Mouse (Mus musculus): Measurements from ENCODE around the gene E030025P04Rik. TPM values are rescaled to one million over a fixed set of nuclear protein-coding genes. Genes with fewer than 3 reads are reported as not detected.
A peak's percentile ranks its signal among the peaks of the same experiment; 100 is the strongest.

E030025P04Rik gene
- not detected in 2 replicates for polyA plus RNA-seq (2015; fragmentation: Nextera tagmentation; extraction: Ambion mirVana)

- Histone ChIP-seq H3K4me1 (replicated peaks) (no peaks in the 10 kb centered on the region), H3K27ac (no peak within 1 kb of the TSS), H3K36me3 (no peaks in the 10 kb centered on the region), H3K27me3 (no peaks in the 10 kb centered on the region), H3K9me3 (no peaks in the 10 kb centered on the region), H3K9ac (replicated peaks) (no peak within 1 kb of the TSS), H3K4me3 (replicated peaks) (no peak within 1 kb of the TSS), H3K4me2 (replicated peaks) (no peak within 1 kb of the TSS)
- 81% methylated on average over 4 of the region's 4 CpGs for WGBS
- no peak for ATAC-seq
Observed at GRCm38 (mm10) chr11:109144236-109144635, at the start of gene E030025P04Rik. E030025P04Rik (minus strand) TSS chr11:109144369.

DNA sequence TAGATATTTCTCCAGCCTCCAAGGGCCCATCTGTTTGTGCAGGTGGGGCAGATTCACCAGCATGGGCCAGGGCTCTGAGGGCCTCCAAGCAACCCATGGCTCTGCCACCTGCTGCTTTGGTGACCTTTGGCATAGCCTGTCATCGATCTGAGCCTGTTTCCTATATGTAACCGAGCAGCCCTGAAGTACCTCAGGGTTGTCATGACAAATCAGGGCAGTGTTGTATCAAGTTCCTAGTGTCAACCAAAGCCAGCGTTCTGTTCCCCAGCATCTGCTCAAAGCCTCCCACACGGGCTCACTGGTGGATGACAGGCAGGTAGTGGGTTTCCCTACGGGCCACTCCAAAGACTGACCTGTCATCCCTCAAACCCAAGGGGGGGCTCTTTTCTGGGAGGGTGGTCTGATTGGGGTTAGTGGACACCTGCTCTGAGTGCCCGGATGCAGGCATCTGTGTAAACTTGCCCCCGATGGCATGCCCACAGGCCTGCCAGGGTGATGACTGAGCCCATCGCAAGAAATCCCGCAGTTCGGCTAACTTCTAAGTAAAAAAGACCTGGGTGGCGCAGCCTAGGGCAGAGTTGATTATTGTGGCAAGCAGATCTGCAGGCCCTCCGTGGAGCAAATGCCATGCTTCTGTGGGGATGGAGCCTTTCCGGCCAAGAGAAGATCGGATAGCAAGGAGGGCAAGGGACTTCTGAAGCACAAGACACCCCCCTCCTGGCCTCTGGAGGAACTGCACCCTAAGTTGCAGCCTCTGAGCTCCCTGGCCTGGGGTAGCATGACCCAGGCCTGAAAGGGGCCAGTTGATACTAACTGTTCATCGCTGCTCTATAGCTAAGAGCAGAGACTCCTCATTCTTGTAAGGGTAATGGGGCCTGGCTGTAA, 48.7 kb upstream of the E030025P04Rik start:
- Histone ChIP-seq H3K9me3 (no peaks in the 10 kb centered on the region), H3K27me3 (no peaks in the 10 kb centered on the region), H3K4me2 (replicated peaks) (no peak overlapping the region), H3K36me3 (no peaks in the 10 kb centered on the region), H3K27ac (no peak overlapping the region), H3K4me1 (replicated peaks) (no peaks in the 10 kb centered on the region; the same call in 1 of the 2 replicates), H3K9ac (replicated peaks) (no peak overlapping the region), H3K4me3 (replicated peaks) (no peak overlapping the region)
- ATAC-seq: peak; percentile 77
- 43% methylated on average over 15 of the region's 15 CpGs for WGBS

- Histone ChIP-seq H3K36me3 (no peaks in the 10 kb centered on the region), H3K4me2 (replicated peaks) (no peak overlapping the region), H3K4me3 (replicated peaks) (no peak overlapping the region), H3K4me1 (replicated peaks) (no peaks in the 10 kb centered on the region; the same call in 1 of the 2 replicates), H3K27me3 (no peaks in the 10 kb centered on the region), H3K9ac (replicated peaks) (no peak overlapping the region), H3K27ac (no peak overlapping the region), H3K9me3 (no peaks in the 10 kb centered on the region)
- WGBS: 93% methylated on average over 5 of the region's 5 CpGs
- no peak for ATAC-seq
Observed at GRCm38 (mm10) chr11:109188235-109188634, 44.1 kb upstream of the E030025P04Rik start.

- Histone ChIP-seq H3K4me3 (replicated peaks) (no peak overlapping the region), H3K4me2 (replicated peaks) (no peak overlapping the region), H3K9ac (replicated peaks) (no peak overlapping the region), H3K36me3 (no peaks in the 10 kb centered on the region), H3K27ac (no peak overlapping the region), H3K9me3 (no peaks in the 10 kb centered on the region), H3K27me3 (no peaks in the 10 kb centered on the region), H3K4me1 (replicated peaks) (no peaks in the 10 kb centered on the region)
- WGBS: 88% methylated on average over 6 of the region's 6 CpGs
- ATAC-seq: no peak
Observed at GRCm38 (mm10) chr11:109187631-109188184, 43.5 kb upstream of the E030025P04Rik start.

GRCm38 (mm10) chr11:109181118-109181517, 36.9 kb upstream of the E030025P04Rik start:
- H3K4me1 ChIP-seq (replicated peaks): peaks cover 7% of the 10 kb centered on the region; the same call in 1 of the 2 replicates
- no peak overlapping the region for H3K4me2 ChIP-seq (replicated peaks)
- H3K9me3 ChIP-seq: no peaks in the 10 kb centered on the region
- no peak overlapping the region for H3K27ac ChIP-seq
- WGBS: 76% methylated on average over 7 of the region's 7 CpGs
- H3K4me3 ChIP-seq (replicated peaks): no peak overlapping the region
- no peak overlapping the region for H3K9ac ChIP-seq (replicated peaks)
- no peak for ATAC-seq
- H3K27me3 ChIP-seq: no peaks in the 10 kb centered on the region
- no peaks in the 10 kb centered on the region for H3K36me3 ChIP-seq

DNA sequence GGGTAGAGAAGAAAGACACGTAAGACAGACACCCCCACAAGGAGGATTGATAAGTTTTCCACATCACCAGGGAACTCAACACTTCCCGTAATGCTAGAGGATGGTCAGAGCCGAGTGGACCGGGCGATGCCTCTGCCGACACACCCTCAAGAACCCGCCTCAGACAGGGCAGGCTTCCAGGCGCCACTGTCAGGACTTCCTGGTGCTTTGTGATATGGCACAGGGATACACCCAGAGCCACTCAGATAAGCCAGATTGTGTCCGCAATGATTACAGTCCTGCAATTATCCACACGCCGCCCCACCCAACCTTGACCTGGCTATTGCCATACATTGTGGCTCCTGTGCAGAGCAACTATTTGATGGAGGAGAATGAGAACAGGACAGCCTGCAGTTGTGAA, 36.1 kb upstream of the E030025P04Rik start:
- ATAC-seq: no peak
- Histone ChIP-seq H3K27me3 (no peaks in the 10 kb centered on the region), H3K9me3 (no peaks in the 10 kb centered on the region), H3K36me3 (no peaks in the 10 kb centered on the region), H3K4me3 (replicated peaks) (no peak overlapping the region), H3K4me1 (replicated peaks) (peaks cover 7% of the 10 kb centered on the region; the same call in 1 of the 2 replicates), H3K4me2 (replicated peaks) (no peak overlapping the region), H3K27ac (no peak overlapping the region), H3K9ac (replicated peaks) (no peak overlapping the region)
- WGBS: 94% methylated on average over 11 of the region's 11 CpGs

DNA sequence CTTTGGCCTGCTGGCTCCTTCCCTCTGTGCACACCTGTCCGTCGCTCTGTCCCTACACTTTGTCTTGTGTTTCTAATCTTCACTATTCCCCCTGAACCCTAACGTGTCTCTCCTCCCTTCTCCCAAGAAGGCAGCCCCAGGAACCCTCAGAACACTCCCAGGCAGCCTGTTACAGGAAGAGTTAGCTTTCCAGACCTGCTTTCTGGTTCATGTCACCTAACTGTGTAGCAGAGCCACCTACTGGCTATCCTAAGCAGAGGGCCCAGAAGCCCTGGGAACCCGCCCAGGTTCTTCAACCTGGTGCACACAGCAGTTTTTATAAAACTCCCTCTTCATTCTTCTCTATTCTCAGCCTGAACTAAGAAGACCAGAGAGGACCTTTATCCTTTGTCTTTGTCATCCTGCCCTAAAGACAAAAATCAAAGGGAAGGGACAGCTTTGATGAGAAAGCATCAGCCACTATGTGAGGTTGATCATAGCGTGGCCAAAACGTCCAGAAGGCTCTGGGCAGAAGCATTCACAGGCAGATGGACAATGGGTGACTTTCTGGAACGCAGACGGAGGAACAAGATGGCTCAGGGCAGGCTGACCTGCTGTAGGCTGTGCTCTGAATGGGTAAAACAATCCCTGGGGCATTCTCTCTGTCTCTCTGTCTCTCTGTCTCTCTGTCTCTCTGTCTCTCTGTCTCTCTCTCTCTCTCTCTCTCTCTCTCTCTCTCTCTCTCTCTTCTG, 34.8 kb upstream of the E030025P04Rik start:
- H3K4me2 ChIP-seq (replicated peaks): no peak overlapping the region
- no peak overlapping the region for H3K9ac ChIP-seq (replicated peaks)
- no peak overlapping the region for H3K4me3 ChIP-seq (replicated peaks)
- no peaks in the 10 kb centered on the region for H3K27me3 ChIP-seq
- WGBS: 44% methylated on average over 8 of the region's 8 CpGs
- H3K4me1 ChIP-seq (replicated peaks): peaks cover 7% of the 10 kb centered on the region; the same call in 1 of the 2 replicates
- no peaks in the 10 kb centered on the region for H3K36me3 ChIP-seq
- H3K27ac ChIP-seq: no peak overlapping the region
- no peak for ATAC-seq
- no peaks in the 10 kb centered on the region for H3K9me3 ChIP-seq

GRCm38 (mm10) chr11:109175376-109175969, 31.3 kb upstream of the E030025P04Rik start:
- Histone ChIP-seq H3K36me3 (no peaks in the 10 kb centered on the region), H3K4me2 (replicated peaks) (no peak overlapping the region), H3K9me3 (no peaks in the 10 kb centered on the region), H3K27me3 (no peaks in the 10 kb centered on the region), H3K4me3 (replicated peaks) (no peak overlapping the region), H3K27ac (no peak overlapping the region), H3K9ac (replicated peaks) (no peak overlapping the region), H3K4me1 (replicated peaks) (0 out of 2 replicates have a peak, but pooled peaks cover 4% of the 10 kb centered on the region)
- WGBS: 93% methylated on average over 8 of the region's 8 CpGs
- ATAC-seq: no peak

DNA sequence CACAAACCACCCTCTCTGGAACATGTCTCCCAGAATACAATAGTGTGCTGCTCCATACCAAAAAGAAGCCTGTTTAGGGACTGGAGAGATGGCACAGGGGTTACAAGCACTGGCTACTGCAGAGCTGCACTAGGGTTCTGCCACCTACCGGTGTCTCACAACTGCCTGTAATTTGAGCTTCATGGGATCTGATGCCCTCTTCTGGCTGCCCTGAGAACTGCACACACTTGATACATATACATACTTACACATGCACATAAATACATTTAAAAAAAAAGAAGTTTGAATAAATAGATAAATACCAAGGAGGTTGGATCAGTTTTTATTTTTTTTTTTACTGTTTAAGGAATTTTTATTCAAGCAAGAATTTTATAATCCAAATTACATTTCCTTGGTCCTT, 28.1 kb upstream of the E030025P04Rik start:
- no peaks in the 10 kb centered on the region for H3K9me3 ChIP-seq
- no peaks in the 10 kb centered on the region for H3K4me1 ChIP-seq (replicated peaks)
- H3K4me2 ChIP-seq (replicated peaks): no peak overlapping the region
- H3K9ac ChIP-seq (replicated peaks): no peak overlapping the region
- ATAC-seq: no peak
- H3K4me3 ChIP-seq (replicated peaks): no peak overlapping the region
- H3K27me3 ChIP-seq: no peaks in the 10 kb centered on the region
- no peak overlapping the region for H3K27ac ChIP-seq
- no peaks in the 10 kb centered on the region for H3K36me3 ChIP-seq
- 96% methylated on average over 1 of the region's 1 CpGs for WGBS

GRCm38 (mm10) chr11:109170771-109171170, 26.6 kb upstream of the E030025P04Rik start:
- H3K4me2 ChIP-seq (replicated peaks): no peak overlapping the region
- ATAC-seq: no peak
- no peak overlapping the region for H3K9ac ChIP-seq (replicated peaks)
- H3K27me3 ChIP-seq: no peaks in the 10 kb centered on the region
- WGBS: 92% methylated on average over 6 of the region's 6 CpGs
- H3K9me3 ChIP-seq: no peaks in the 10 kb centered on the region
- no peak overlapping the region for H3K4me3 ChIP-seq (replicated peaks)
- H3K4me1 ChIP-seq (replicated peaks): no peaks in the 10 kb centered on the region
- no peaks in the 10 kb centered on the region for H3K36me3 ChIP-seq
- H3K27ac ChIP-seq: no peak overlapping the region

- WGBS: 65% methylated on average over 5 of the region's 5 CpGs
- ATAC-seq: no peak
Observed at GRCm38 (mm10) chr11:109157694-109158093, 13.5 kb upstream of the E030025P04Rik start.

More at GRCm38 (mm10) chr11:109157694-109158093, 13.5 kb upstream of the E030025P04Rik start:
- Histone ChIP-seq H3K4me2 (replicated peaks) (no peak overlapping the region), H3K27me3 (no peaks in the 10 kb centered on the region), H3K36me3 (no peaks in the 10 kb centered on the region), H3K9me3 (no peaks in the 10 kb centered on the region), H3K27ac (no peak overlapping the region), H3K9ac (replicated peaks) (no peak overlapping the region), H3K4me1 (replicated peaks) (no peaks in the 10 kb centered on the region), H3K4me3 (replicated peaks) (no peak overlapping the region)
